Mouse (Mus musculus): ENCODE results near the gene Dync1i1. TPM values are rescaled to one million over a fixed set of nuclear protein-coding genes. Genes with fewer than 3 reads are reported as not detected.

Dync1i1 gene
- total and polyA plus RNA-seq, 3 experiments = not detected

- Histone ChIP-seq H3K36me3 (ENCODE audit: control insufficient read depth in 1 of 2, insufficient read depth in 2 of 2, low read length in 2 of 2) (no peaks in the 10 kb centered on the region), H3K27me3 (ENCODE audit: control insufficient read depth in 1 of 2, insufficient read depth in 2 of 2, low read length in 2 of 2) (no peaks in the 10 kb centered on the region), H3K27ac (ENCODE audit: control insufficient read depth, low read depth, low read length) (no peak overlapping the region), H3K9ac (ENCODE audit: control insufficient read depth, low read depth, low read length, poor library complexity, severe bottlenecking) (no peak overlapping the region), H3K4me1 (ENCODE audit: control insufficient read depth in 1 of 2, insufficient read depth in 2 of 2, low read length in 2 of 2) (no peaks in the 10 kb centered on the region), H3K79me2 (ENCODE audit: control insufficient read depth, insufficient read depth, low read length, poor library complexity) (no peaks in the 10 kb centered on the region), H3K9me3 (replicated peaks; ENCODE audit: insufficient read depth, low read length) (no peaks in the 10 kb centered on the region), H3K4me3 (ENCODE audit: control insufficient read depth in 1 of 2, insufficient read depth in 1 of 2, low read depth in 2 of 2, low read length in 2 of 2) (no peak overlapping the region)
- no peak for DNase-seq (ENCODE audit: low read depth, low spot score)
- TF ChIP-seq HCFC1 (IDR thresholded peaks at IDR 0.05; ENCODE audit: low read depth, low read length) (no peak), CHD1 (IDR thresholded peaks at IDR 0.05; ENCODE audit: low read depth, low read length) (no peak), ZMIZ1 (IDR thresholded peaks at IDR 0.05; ENCODE audit: low read depth, low read length) (no peak), JUND (IDR thresholded peaks at IDR 0.05; ENCODE audit: low read depth, low read length) (no peak), MAX (IDR thresholded peaks at IDR 0.05; ENCODE audit: low read length) (no peak), E2F4 (IDR thresholded peaks at IDR 0.05; ENCODE audit: borderline replicate concordance, low read depth, low read length) (no peak), UBTF (IDR thresholded peaks at IDR 0.05; ENCODE audit: borderline replicate concordance, insufficient read depth, low read depth, low read length) (no peak), KAT2A (conservative IDR thresholded peaks at IDR 0.05; ENCODE audit: low read depth, low read length) (no peak), MEF2A (IDR thresholded peaks at IDR 0.05; ENCODE audit: extremely low read depth, insufficient replicate concordance, low read depth, low read length, poor library complexity, severe bottlenecking) (no peak), POLR2AphosphoS2 (IDR thresholded peaks at IDR 0.05; ENCODE audit: low read length) (no peak), MAZ (IDR thresholded peaks at IDR 0.05; ENCODE audit: low read depth, low read length) (no peak), EP300 (IDR thresholded peaks at IDR 0.05; ENCODE audit: low read depth in 1 of 2, low read length in 2 of 2) (no peak), NELFE (IDR thresholded peaks at IDR 0.05; ENCODE audit: low read depth, low read length) (no peak), ELF1 (IDR thresholded peaks at IDR 0.05; ENCODE audit: low read depth, low read length) (no peak), SIN3A (IDR thresholded peaks at IDR 0.05; ENCODE audit: low read length) (no peak), GATA1 (IDR thresholded peaks at IDR 0.05; ENCODE audit: low read depth, low read length) (no peak), ZKSCAN1 (IDR thresholded peaks at IDR 0.05; ENCODE audit: low read depth, low read length) (no peak), CHD2 (IDR thresholded peaks at IDR 0.05; ENCODE audit: low read length) (no peak), POLR2AphosphoS5 (IDR thresholded peaks at IDR 0.05; ENCODE audit: borderline replicate concordance, low read depth, low read length) (no peak)
These were observed 15.3 kb upstream of the Dync1i1 start for GRCm38 (mm10) chr6:5710063-5710605.

GRCm38 (mm10) chr6:5712620-5713019, 12.8 kb upstream of the Dync1i1 start:
- no peaks in the 10 kb centered on the region for H3K9me3 ChIP-seq (replicated peaks; ENCODE audit: insufficient read depth, low read length)
- DNase-seq (ENCODE audit: low read depth, low spot score) = no peak
- H3K9ac ChIP-seq (ENCODE audit: control insufficient read depth, low read depth, low read length, poor library complexity, severe bottlenecking) = no peak overlapping the region
- no peaks in the 10 kb centered on the region for H3K79me2 ChIP-seq (ENCODE audit: control insufficient read depth, insufficient read depth, low read length, poor library complexity)
- H3K27me3 ChIP-seq (ENCODE audit: control insufficient read depth in 1 of 2, insufficient read depth in 2 of 2, low read length in 2 of 2) = no peaks in the 10 kb centered on the region
- no peaks in the 10 kb centered on the region for H3K4me1 ChIP-seq (ENCODE audit: control insufficient read depth in 1 of 2, insufficient read depth in 2 of 2, low read length in 2 of 2)
- H3K27ac ChIP-seq (ENCODE audit: control insufficient read depth, low read depth, low read length) = no peak overlapping the region
- H3K36me3 ChIP-seq (ENCODE audit: control insufficient read depth in 1 of 2, insufficient read depth in 2 of 2, low read length in 2 of 2) = no peaks in the 10 kb centered on the region
- no peak for TF ChIP-seq ZC3H11A (IDR thresholded peaks at IDR 0.05; ENCODE audit: low read depth, low read length)
- TF ChIP-seq ETS1 (IDR thresholded peaks at IDR 0.05; ENCODE audit: low read depth, low read length) = no peak
- no peak for TF ChIP-seq MAZ (IDR thresholded peaks at IDR 0.05; ENCODE audit: low read depth, low read length)
- TF ChIP-seq EP300 (IDR thresholded peaks at IDR 0.05; ENCODE audit: low read depth in 1 of 2, low read length in 2 of 2) = no peak
- no peak for TF ChIP-seq GABPA (IDR thresholded peaks at IDR 0.05; ENCODE audit: low read depth, low read length)
- no peak for TF ChIP-seq SIN3A (IDR thresholded peaks at IDR 0.05; ENCODE audit: low read length)
- TF ChIP-seq NELFE (IDR thresholded peaks at IDR 0.05; ENCODE audit: low read depth, low read length) = no peak
- no peak for TF ChIP-seq CTCF (IDR thresholded peaks at IDR 0.05 in 2 of 3, conservative IDR thresholded peaks at IDR 0.05 in 1 of 3; ENCODE audit: control insufficient read depth in 1 of 3, insufficient read depth in 1 of 3, low read depth in 2 of 3, low read length in 3 of 3, poor library complexity in 1 of 3, severe bottlenecking in 1 of 3)
- no peak for TF ChIP-seq NRF1 (IDR thresholded peaks at IDR 0.05; ENCODE audit: insufficient read depth, low read depth, low read length, poor library complexity, severe bottlenecking)
- TF ChIP-seq MYB (IDR thresholded peaks at IDR 0.05; ENCODE audit: low read depth, low read length) = no peak
- TF ChIP-seq KAT2A (conservative IDR thresholded peaks at IDR 0.05; ENCODE audit: low read depth, low read length) = no peak
- TF ChIP-seq RCOR1 (IDR thresholded peaks at IDR 0.05; ENCODE audit: low read depth, low read length) = no peak
- no peak for TF ChIP-seq BHLHE40 (IDR thresholded peaks at IDR 0.05; ENCODE audit: borderline replicate concordance, low read depth, low read length)
- no peak for TF ChIP-seq HCFC1 (IDR thresholded peaks at IDR 0.05; ENCODE audit: low read depth, low read length)
- TF ChIP-seq ZNF384 (IDR thresholded peaks at IDR 0.05; ENCODE audit: low read depth, low read length) = no peak
- no peak for TF ChIP-seq MAX (IDR thresholded peaks at IDR 0.05; ENCODE audit: low read length)
- H3K4me3 ChIP-seq (ENCODE audit: control insufficient read depth in 1 of 2, insufficient read depth in 1 of 2, low read depth in 2 of 2, low read length in 2 of 2) = no peak overlapping the region
